Mouse (Mus musculus) activated CD4-positive, CD25-positive, alpha-beta regulatory T cell, adult 4 months (primary cell): ENCODE results near the gene Arid3b. TPM values are rescaled to one million over a fixed set of nuclear protein-coding genes. Genes with fewer than 3 reads are reported as not detected.

ENCODE experiments used
- ATAC-seq: one replicate; pipeline ENCODE4 v1.8.0; 2017
- polyA plus RNA-seq, 2 experiments: library from polyadenylated mRNA; unstranded; fragments of 100-300 nt; shearing (Covaris generic); gene quantifications; one replicate each; pipeline ENCODE4 v1.2.1; 2017

Arid3b gene
- polyA plus RNA-seq, 2 experiments from 2014 or later, result 23.3 to 26.5 TPM

- no peak for ATAC-seq
These were observed 6.6 kb downstream of the Arid3b start for GRCm38 (mm10) chr9:57829812-57830557.

DNA sequence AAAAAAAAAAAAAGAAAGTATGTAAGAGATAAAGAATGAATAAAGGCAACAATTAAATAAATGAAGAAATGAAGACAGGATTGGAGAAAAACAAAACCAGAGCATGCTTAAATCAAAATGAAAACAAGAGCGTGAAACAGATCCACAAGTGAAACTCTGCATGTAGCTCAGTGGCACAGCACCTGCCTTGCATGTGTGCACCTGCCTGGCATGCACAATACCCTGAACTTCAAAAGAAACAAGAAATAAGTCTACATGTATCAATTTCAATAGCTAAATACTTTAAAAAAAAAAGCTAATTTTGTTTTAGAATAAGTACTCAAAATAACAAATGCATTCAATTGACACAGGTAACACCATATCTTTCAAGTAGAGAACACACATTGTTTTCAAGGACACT lies 13.2 kb downstream of the Arid3b start:
- ATAC-seq, result no peak

GRCm38 (mm10) chr9:57822812-57823211 lies 13.8 kb downstream of the Arid3b start:
- ATAC-seq, result no peak

DNA sequence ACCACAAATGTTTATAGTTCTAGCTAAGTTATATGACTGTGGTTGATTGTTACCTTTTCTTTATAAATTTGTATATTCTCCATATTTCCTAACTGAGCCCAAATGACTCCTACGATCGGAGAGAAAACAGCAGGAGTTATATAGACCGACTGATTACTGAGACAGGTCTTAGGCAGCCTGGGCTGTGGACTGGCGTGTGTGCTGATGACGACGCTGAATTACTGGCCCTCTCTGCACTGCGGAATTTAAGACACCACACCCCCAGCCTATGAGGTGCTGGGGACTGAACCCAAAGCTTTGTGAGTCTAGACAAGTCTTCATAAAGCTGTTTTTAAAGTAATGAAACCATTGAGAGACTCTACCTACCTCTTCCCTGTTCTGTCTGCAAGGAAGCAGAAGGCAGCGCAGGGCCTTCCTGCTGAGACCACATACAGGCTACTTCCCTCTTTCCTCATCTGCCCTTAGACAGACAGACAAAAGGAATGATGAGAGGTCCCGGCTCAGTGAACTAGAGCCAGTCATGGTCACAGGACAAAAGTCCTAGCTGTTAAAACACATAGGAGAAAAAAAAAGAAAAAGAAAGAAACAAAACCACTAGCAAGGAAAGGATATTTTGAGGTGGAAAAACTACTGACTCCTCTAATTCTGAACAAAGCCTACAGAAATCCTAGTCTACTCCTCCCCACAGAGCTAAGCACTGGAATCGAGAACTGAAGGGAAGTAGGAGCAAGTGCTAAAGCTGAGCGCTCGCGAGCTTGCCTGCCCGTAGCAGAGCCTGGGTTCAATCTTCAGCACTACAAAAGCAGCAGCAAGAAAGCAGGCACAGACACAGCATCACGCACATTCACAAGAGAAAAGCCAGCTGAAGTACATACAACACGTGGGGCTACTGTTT lies 16.2 kb downstream of the Arid3b start:
- no peak for ATAC-seq

- ATAC-seq, result no peak
These were observed 19.3 kb downstream of the Arid3b start for GRCm38 (mm10) chr9:57817220-57817667.

DNA sequence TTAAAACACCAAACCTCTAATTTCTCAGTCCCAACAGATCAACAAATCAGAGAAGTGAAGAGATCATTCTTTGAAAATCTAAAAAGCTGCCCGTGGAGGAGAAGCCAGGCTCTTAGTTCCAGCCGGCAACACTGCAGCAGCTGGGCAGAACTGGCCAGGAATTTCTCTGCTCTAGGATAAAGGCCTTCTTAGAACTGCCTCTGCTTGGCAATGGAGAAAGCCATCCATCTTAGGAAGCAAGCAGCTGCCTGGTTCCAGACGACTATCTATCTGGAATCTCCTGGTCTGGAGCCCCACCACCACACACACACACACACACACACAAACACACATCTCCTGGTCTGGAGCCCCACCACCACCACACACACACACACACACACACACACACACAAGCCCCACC lies 21.7 kb downstream of the Arid3b start:
- no peak for ATAC-seq

DNA sequence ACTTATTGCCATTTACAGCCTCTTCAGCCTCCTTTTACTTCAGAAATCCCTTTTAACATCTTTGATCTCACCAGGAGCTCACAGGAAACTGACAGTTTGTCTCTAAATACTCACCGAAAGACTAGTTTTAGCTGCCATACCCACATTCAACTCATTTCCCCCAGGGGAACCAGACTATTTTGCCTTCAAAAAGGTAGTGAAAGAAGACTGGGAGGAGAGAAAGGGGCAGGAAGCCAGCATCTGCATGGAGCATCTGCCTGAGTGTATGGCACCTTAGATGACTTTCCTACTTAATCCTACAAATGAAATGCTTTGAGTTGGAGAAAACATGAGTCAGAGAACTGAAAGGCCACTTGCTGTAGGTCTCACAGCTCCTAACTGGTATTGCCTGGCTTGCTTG lies 22.6 kb downstream of the Arid3b start:
- ATAC-seq, result no peak

GRCm38 (mm10) chr9:57811793-57812733 lies 24.5 kb downstream of the Arid3b start:
- ATAC-seq, result no peak

- ATAC-seq, result no peak
These were observed 25.9 kb downstream of the Arid3b start for GRCm38 (mm10) chr9:57810691-57811090.

DNA sequence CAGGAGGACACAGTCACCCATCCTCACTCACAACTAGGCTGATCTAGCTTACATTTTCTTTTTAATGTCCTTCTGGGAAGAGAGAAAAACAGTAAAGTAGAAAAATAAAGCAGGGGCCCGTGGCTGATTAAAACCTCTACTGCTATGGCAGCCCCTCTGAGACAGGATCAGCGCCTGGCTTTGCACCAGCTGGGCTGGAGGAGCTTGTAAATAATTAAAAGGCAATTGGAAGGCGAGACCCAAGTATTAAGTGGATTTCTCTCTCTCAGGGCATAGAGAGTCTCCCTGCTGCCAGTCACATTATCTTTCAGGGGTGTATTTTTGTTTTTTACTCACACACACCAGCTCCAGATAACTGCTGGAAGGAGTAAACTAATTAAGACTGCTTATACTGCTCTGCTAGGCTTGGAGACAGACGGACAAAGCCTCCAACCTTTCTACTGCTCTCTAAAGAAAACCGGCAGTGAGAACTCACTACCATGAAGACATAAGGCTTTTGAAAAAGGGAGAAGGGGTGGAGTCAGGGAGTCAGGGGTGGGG lies 27.8 kb downstream of the Arid3b start:
- no peak for ATAC-seq

DNA sequence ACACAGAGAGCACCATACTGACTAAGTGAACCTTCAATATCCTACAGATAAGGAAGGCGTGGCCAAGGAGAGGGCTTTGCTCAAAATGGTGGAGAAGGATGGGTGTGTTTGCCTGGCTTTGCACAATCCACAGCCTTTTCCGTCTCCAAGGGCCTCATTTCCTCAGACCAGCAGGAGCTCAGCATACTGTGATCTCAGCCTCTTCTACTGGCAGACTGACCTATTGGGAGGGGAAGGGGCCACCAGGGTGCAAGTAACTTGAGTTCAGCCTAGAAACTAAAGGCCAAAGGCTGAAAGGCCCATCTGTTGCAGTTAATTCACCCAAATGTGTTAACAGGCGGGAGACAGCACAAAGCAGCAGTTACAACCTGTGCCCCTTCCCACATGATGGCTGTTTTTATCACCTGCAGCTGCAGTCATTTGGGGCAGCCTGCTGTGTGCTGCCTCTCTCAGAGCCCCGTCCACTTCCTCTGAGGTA lies 29.4 kb downstream of the Arid3b start:
- ATAC-seq, result no peak

DNA sequence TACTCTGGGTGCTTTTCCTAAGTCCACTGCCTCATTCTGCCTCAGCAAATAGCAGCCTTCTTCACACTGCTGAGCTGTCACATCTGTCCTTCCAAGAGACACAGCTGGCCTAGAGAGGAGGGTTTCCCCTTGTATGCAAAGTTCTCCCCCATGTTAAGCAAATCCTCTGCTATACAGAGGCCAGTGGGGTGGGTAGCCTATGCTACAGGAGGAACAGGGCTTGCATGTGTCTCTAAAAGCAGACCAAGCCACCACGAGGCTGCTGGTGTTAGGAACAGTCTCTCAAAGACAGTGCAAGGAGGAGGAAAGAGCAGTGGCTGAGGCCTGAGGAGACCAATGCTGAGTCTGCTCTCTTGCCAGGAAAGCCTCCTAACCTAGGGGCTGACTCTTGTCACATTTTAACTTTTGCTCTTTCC lies 30.5 kb downstream of the Arid3b start:
- ATAC-seq, result no peak

DNA sequence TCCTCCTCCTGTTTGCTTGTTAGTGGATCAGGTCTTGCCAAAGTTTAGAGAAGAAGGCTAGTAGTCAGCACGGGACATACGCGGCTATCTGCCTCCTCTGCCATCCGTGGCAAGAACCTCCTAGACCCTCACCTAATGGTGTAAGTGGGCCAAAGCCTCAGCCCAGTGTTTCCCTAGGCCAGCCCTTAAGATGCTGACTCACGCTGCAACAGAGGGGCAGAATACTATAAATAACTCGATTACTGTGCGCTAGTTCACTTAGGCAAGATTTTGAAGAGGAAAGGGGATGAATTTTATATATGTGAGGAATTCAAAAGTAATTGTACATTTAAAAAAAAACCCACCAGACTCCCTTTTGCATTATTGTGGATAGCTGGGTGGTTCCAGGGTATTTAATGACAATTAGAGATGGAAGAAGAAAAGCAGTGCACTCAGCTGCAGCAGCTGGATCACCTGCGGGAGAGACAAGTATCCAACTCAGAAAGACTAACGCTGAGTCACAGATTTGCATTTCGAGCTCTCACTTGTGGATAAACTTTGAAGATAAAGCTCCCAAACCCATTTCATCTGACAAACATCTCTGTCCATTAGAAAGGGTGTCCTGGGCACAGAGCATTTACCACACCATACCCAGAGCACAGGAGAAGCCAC lies 31.4 kb downstream of the Arid3b start:
- ATAC-seq, result no peak

DNA sequence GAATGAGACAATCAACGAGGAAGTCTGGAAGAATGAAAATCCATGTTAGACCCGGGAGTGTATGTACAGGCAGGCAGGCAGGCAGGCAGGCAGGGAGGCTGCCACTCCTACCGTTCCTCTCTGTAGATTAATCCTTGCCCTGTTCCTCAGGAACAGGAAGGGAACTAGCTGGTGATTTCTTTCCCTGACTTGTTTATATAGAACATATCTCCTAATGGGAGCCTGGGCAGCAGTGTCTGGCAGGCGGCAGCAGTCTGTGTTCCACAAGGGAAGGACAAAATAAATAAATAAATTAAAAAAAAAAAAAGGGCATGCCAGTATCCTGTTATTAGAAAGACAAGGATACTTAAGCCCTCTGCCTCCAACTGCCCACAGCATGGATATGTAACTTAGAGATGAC lies 32.8 kb downstream of the Arid3b start:
- ATAC-seq, result no peak

- ATAC-seq, result no peak
These were observed 33.5 kb downstream of the Arid3b start for GRCm38 (mm10) chr9:57803047-57803446.

GRCm38 (mm10) chr9:57800325-57800975 lies 36.1 kb downstream of the Arid3b start:
- ATAC-seq, result no peak

GRCm38 (mm10) chr9:57798725-57799253 lies 37.8 kb downstream of the Arid3b start:
- ATAC-seq, result no peak

GRCm38 (mm10) chr9:57797456-57797855 lies 39.1 kb downstream of the Arid3b start:
- no peak for ATAC-seq

DNA sequence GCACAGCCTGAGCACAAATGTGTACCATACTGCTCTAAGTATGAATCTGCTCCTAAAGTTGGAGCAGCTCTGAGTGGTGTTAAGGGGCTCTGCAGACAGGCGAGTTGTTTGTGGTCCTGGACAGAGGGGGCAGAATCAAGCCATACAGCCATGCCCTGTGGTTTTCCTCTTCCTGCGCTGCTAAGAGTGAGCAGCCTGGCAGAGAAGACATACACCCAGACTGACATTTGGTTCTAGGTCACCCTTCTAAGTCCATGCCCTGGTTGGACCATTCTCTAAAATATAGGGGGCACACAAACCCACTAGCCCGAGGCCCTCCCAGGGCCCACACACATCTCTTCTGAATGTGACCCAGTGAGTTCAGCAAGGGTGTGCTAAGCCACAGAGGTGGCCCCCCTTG lies 46.9 kb downstream of the Arid3b start:
- ATAC-seq, result no peak

DNA sequence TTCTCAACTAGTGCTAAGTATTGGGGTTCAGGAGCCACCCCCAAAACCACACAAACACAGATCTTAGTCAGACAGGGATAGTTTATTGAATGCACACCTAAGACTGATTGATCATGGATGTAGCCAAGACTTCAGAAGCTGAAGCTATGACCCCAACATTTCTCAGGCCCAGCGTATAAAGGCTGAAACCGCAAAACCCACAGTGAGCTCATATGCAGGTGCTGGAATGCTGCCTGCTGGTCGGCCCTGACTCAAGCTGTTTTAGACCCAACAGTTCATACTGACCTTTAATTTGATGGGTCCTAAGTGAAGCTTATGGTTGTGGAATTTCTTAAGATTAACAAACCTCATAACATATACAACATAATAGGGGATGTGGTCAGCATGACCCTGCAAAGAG lies 53.9 kb downstream of the Arid3b start:
- ATAC-seq, result no peak

- no peak for ATAC-seq
These were observed 60.9 kb downstream of the Arid3b start for GRCm38 (mm10) chr9:57775736-57776135.
